Mouse (Mus musculus) neural tube, postnatal 0 days (tissue): Measurements from ENCODE around the gene Lrrc8d. TPM values are rescaled to one million over a fixed set of nuclear protein-coding genes. Genes with fewer than 3 reads are reported as not detected.

Experiments used
- polyA plus RNA-seq: library from polyadenylated mRNA; unstranded; fragments of >200 nt; fragmentation: Nextera tagmentation; extraction: Ambion mirVana; gene quantifications from 2 replicates; pipeline ENCODE4 v1.2.1, GENCODE M21; 2015

The Lrrc8d gene
- 24.8 and 26.2 TPM in 2 replicates for polyA plus RNA-seq

GRCm38 (mm10) chr5:105699141-105700069 is at the start of gene Lrrc8d:
Gene Lrrc8d, plus strand, starts transcription at chr5:105699969.

DNA sequence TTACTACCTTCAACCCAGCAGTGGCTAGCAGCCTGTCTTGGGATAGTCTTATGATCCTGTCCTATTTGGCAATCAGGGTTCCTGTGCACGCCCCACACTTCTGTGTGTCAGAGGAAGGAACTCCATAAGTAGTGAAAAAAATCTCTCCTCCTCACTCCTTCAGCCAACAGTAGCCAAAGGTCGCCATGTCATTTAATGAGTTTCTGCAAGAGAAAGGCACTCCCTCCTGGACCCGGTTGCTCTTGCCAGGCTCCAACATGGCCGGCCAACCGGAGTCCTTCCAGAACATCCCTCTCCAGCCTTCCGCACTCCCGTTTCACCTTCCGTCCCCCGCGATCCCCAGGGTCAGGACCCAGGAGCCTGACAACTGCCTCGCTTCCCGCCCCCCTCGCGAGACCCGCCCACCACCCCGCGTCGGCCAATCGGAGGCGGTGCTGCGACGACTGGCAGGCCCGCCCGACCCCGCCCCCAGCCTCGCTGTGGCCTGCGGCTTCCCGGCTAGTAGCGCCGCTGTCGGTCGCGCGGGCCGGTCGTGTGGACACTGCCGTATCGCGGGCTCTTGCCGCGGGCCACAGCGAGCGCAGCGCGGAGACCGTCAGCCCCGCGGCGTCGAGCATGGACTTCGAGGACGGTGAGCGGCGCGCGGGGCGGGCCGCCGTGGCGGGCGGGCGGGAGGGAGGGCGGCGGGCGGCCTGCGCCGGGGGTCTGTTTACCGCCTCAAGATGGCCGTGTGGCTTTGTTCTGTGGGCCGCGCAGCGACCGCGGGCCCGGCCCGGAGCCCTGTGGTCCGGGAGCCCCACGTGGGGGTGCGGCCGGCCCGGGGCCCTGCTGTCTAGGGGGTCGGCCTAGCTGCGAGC is 176.5 kb downstream of the Lrrc8d start, which contains the start of gene Zfp326:
Gene Zfp326 (plus strand): TSS at position 498 of the 857 bp plus-strand sequence.

Other genes with a start within 250 kb of the Lrrc8d start
- 11.2 and 12.1 TPM in 2 replicates for gene Lrrc8c, start 180.6 kb upstream of the Lrrc8d start, polyA plus RNA-seq
- gene Zfp326, start 176.6 kb downstream of the Lrrc8d start, polyA plus RNA-seq, result 39.7 and 42.8 TPM in 2 replicates